Mouse (Mus musculus) gastrocnemius, postnatal 10 days (tissue): ENCODE data around the gene Zc3h7b. TPM values are rescaled to one million over a fixed set of nuclear protein-coding genes. Genes with fewer than 3 reads are reported as not detected.
A peak's percentile ranks its signal among the peaks of the same experiment; 100 is the strongest.
"Not testable (repeated sequence)": the region's sequence is repeated elsewhere in the genome, so short reads cannot be mapped to it uniquely, and the experiment has no call there.

Source experiments
- DNase-seq: peaks from one replicate; pipeline ENCODE4 v3.0.0; 2021; ENCODE audit warnings: mixed read lengths
- long read RNA-seq, 2 experiments: library from polyadenylated mRNA; stranded (forward); transcript quantifications; one replicate each; pipeline ENCODE4 v2.0.0; 2021
- total RNA-seq, 2 experiments: library from RNA; stranded (reverse); gene quantifications; 2 replicates each; pipeline ENCODE4 v1.2.3; 2021

Zc3h7b gene
- 10 to 100 TPM; 39.8 to 43.1 TPM for total RNA-seq
- long read RNA-seq, experiment 1, full-length matches to known transcripts, result 1 of 7 reads
- long read RNA-seq, experiment 1, partial matches to known transcripts, result 2 of 7 reads
- long read RNA-seq, experiment 1, other reads (novel, unspliced or antisense), result 4 of 7 reads
- long read RNA-seq, experiment 2, full-length matches to known transcripts, result 1 of 5 reads
- long read RNA-seq, experiment 2, partial matches to known transcripts, result 0 of 5 reads
- long read RNA-seq, experiment 2, other reads (novel, unspliced or antisense), result 4 of 5 reads

GRCm38 (mm10) chr15:81744992-81745600 is at the start of gene Zc3h7b, which contains the start of gene Rangap1:
Gene Zc3h7b, plus strand, starts transcription at chr15:81745057.
Gene Rangap1, minus strand, starts transcription at chr15:81745530.
- DNase-seq, result peak; percentile 76

DNA sequence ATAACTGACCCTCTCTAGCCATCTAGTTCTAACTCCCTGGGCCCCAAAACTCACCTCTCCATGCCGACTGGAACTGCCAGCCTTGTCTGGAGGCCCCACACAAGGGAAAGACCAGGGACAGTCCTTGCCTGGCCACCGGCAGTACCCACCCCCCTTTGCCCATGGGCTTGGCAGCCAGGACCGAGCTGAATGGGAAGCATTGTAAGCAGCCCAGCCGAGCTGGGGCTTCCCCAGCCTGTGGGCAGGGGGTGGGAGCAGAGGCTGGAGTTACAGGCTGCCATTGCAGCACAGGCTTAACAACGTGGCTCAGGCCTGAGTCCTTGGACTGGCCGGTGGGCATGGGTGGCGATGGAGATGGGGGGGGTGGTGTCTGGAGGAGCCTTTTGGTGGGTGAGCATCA is 47.7 kb upstream of the Zc3h7b start, which contains the start of gene Chadl:
TSS of gene Chadl (minus strand) at position 113 of the 400 bp plus-strand sequence.
- DNase-seq, result no peak

- DNase-seq, result no peak
Measured at GRCm38 (mm10) chr15:81697847-81698246, 47.0 kb upstream of the Zc3h7b start.

- DNase-seq, result no peak
Measured at GRCm38 (mm10) chr15:81698532-81698931, 46.3 kb upstream of the Zc3h7b start.

GRCm38 (mm10) chr15:81700161-81700560 is 44.7 kb upstream of the Zc3h7b start:
- no peak for DNase-seq

- DNase-seq, result no peak
Measured at GRCm38 (mm10) chr15:81700601-81701000, 44.3 kb upstream of the Zc3h7b start.

DNA sequence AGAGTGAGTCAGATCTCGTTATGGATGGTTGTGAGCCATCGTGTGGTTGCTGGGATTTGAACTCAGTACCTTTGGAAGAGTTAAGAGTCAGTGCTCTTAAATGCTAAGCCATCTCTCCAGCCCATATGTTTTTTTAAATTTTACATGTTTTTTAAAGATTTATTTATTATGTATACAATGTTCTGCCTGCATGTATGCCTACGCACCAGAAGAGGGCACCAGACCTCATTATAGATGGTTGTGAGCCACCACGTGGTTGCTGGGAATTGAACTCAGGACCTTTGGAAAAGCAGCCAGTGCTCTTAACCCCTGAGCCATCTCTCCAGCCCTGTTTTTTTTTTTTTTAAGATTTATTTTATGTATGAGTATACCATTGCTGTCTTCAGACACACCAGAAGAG is 43.5 kb upstream of the Zc3h7b start:
- DNase-seq, result not testable (repeated sequence)

- DNase-seq, result no peak
Measured at GRCm38 (mm10) chr15:81702306-81703093, 42.4 kb upstream of the Zc3h7b start.

GRCm38 (mm10) chr15:81703094-81703489 is 41.8 kb upstream of the Zc3h7b start:
- DNase-seq, result no peak

DNA sequence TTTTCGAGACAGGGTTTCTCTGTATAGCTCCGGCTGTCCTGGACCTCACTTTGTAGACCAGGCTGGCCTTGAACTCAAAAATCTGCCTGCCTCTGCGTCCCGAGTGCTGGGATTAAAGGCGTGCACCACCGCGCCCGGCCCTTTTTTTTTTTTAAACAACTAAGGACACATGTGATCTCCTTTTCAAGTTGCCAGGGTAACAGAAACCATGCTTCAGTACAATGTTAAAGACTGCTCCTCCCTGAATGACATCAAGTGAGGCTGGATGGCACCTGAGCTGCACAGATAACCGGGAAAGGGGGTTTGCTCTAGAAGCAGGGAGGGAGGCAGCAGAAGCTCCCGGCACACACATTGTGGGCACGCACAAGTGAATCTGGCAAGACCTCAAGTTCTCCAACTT is 35.9 kb upstream of the Zc3h7b start:
- no peak for DNase-seq

DNA sequence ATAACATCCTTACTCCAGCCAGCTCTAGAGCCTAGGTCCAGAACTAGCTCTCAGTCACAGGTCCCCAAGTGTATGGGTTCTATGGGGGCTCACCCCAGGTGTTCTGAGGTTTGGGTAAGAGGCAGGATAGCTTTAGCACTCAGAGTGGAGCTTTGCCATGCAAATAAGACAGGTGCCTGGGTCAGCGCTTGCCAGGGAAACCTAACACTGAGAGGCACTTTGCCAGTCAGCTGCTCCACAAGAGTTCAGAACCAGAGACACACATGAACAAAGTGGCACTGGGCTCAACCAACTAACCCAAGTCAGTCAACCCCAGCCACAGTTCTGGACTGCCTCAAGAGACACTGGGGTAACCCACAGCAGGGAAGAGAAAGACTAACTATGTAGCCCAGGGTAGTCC is 35.2 kb upstream of the Zc3h7b start:
- DNase-seq, result no peak

DNA sequence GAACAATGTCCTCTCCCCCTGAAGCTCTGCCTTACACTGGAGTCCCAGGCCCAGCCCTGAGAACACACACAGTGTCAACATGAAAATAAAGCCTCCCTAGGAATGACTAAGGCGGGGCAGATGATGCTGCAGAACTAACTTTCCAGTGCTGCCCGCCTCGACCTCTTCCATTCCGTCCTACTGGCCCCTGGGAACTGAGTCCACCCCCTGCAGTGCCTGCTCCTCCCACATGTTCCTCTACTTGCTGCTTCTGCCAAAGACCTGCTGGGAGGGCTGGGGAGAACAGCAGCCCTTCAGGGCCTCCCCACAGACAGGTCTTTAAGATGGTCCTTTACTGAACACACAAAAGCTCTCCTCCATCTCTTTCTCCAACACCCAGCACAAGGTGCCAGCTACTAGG is 34.1 kb upstream of the Zc3h7b start:
- no peak for DNase-seq

GRCm38 (mm10) chr15:81713742-81714141 is 31.1 kb upstream of the Zc3h7b start:
- no peak for DNase-seq

DNA sequence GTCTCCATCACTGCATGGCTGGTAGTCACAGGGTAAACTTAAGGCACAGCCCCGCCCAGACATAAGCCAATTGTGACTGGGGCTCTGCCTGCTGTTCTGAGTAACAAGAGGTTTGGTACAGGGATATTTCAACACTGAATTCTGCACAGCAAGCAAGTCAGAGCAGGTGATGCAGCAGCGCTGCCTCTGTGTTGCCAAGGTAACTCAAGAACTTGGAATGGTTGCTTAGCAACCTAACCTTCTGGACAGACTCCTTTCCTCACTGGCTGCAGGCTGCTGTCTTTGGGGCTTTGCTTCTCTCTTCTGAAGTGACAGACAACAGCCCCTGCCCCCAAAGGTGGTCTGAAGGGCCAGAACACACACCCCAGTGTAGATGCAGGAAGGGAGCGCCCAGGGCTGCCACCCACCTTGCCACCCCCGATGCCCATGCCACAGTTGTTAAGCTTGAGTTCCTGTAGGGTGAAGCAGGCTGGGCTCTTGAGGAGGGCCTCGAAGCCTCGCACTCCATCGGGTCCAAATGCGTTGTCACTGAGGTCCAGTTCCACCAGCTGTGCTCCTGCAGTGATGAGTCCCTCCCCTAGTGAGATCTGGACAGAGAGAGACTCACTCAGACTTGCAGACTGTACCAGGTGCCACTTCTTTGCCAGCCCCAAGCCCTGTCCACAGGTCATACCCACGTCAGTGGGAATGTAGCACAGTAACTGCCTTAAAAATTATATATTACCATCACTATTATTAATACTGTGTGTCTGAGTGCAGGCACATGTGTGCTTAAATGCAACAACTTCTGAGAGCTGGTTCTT is 26.3 kb upstream of the Zc3h7b start:
- no peak for DNase-seq

DNA sequence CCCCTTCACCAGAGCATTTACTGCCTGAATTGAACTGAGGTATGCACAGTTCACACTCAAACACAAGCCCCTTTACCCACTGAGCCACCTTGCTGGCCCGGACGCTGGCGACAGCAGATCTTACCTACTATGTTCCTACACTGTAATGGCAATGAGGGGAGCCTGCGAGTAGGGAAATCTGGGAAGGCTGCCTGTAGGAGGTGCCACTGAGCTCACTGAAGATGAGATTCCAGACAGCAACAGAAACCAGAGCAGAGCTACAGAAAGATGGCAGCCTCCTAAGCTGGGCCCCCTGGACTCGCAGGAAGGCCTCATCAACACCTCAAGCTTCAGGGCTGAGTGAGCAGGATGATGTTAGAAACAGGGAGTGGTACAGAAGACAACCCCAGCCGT is 25.7 kb upstream of the Zc3h7b start:
- no peak for DNase-seq

DNA sequence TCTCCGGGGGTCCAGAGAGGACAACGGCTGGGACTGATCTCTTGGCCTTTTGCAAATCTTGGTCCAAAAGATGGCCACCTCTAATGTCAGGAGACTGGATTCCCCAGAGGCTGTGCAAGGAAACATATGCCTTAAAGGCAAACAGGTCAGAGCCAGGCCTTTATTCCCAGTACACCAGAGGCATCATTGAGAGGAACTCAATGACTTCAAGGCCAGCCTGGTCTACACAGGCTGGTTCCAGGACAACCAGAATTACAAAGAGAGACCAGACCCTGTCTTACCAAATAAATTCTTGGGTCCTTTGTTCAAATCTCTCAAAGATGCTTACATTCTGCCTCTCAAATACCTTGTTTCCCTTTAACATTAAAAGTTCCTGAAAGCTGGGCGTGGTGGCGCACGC is 22.5 kb upstream of the Zc3h7b start:
- DNase-seq, result no peak

GRCm38 (mm10) chr15:81723653-81724052 is 21.2 kb upstream of the Zc3h7b start:
- DNase-seq, result no peak

DNA sequence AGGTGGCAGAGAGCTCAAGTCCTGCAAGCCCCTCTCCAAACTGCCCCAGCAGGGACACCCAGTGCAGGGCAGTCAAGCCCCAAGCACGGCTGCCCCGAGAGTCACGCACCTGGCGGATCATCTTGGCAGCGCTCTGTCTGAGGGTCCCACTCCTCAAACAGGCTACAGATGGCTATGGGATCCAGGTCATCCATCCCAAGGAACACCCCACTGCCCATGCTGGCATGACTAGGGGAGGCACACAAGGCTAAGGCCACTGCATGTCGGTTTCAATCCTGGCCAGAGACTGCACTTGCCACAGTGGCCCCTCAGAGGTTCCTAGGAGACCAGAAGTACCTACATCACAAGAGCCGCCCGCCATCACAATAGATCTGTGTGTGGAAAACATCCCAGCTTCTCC is 18.9 kb upstream of the Zc3h7b start:
- no peak for DNase-seq

DNA sequence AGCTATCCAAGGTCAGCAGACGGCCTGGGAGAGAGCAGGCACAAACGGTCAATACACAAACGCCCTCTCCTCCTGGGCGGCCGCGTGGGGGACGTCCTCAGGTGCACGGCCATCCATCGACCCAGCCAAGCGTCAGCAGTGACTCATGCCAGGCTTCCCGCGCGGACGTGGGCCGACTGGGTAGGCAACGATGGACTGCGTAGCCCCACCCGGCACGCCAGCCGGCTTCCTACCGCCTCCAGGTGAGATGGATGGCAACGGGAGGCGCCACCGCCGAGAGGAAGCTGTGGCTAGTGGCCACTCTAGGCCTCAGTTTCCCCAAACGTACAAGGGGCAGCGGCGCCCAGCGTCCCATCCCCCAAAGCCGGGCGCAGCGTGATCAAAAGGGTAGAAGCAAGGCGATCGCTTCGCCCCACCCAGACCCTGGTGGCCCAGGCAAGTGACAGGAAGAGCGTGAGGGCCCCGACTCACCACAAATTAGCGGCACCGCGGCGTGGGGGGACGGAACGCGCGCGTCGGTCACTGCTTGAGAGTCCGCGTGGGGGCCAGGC is 15.5 kb upstream of the Zc3h7b start:
- no peak for DNase-seq

DNA sequence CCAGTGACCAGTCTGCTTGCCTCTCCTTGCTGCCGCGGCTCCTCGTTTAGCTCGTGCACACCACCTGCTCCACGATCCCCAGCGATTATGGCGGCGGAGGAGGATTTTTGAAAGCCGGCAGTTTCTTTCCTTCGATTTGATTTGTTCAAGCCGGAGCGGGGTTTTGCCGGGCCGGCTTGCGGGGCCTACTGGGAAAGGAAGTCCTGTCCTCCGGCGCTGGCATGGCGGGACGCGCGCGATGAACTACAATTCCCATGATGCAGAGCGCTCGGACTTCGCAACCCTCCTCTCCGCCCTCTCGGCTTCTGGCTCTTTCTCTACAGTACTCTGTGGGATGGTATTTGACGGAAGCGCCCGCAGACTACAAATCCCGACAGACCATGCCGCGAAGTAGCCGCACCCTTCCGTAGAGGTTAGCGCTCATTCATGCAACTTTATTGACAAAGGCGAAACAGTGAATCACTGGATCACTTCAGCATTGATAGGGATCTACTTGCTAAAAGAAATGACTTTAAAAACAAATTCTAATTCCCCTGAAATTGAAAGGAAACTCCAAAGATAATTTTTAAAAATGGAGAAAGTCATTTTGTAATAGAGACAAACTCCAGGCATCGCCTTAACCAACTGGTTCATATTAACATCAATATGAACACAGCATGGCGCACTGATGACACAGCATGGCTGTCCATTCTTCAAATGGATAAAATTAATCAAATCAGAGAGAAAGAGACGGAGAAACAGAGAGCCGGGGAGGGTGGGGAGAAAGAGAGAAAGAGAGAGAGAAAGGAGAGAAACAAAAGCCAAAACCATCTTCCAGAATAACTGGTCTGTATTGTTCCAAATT is 14.8 kb upstream of the Zc3h7b start:
- peak; percentile 93 for DNase-seq

DNA sequence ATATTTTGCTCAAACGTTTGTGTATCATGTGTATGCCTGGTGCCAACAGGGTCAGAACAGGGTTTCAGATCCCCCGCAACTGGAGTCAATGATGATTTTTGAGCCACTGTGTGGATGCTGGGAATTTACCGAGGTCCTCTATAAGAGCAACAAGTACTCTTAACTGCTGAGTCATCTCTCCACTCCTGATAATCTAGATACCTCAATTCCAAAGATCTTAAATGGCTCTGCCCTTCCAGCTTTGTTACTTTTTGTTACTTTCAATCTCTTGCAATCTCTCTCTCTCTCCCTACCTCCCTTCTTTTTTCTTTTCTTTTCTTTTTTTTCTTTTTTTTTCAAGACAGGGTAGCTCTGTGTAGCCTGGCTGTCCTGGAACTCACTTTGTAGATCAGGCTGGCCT is 9.8 kb upstream of the Zc3h7b start:
- no peak for DNase-seq
